Comparison of ENCODE assay signal across 26 mouse cellular contexts in genomic region chr11:83746681-83747080, GRCm38 (mm10). TPM values are rescaled to one million over a fixed set of nuclear protein-coding genes. Genes with fewer than 3 reads are reported as not detected.
DNase-seq lines count a peak whose midpoint lies in the region; ATAC-seq lines count a peak whose summit lies in the region.
"Had no signal": no experiment of that assay in that cellular context is flagged by ENCODE, and none has a peak within 500 bp of the region (broad histone marks: within the 10 kb centered on the region; RNA-seq: fewer than 3 reads in every experiment).

TSS of gene Wfdc21 (plus strand) at chr11:83746940.

- intact Hi-C loops in heart, postnatal 14 days (cut with DNase I): no loop called here

- DNase-seq in heart, adult 11 months: peak; percentile 71
- DNase-seq in heart, postnatal 14 days: no peak
- DNase-seq in midbrain, embryonic 11.5 days (ENCODE audit: low spot score, missing footprints): peak; percentile 72
- no peak for DNase-seq in adrenal gland, postnatal 36 days
- no peak for DNase-seq in Muller cell, postnatal 12 days (ENCODE audit: inconsistent ontology term)
- DNase-seq: adrenal gland, postnatal 25 days; cerebellum, adult 2 months; cerebellum, postnatal 36 days; gastrocnemius, postnatal 14 days; kidney, adult 11 months; layer of hippocampus, postnatal 36 days had no signal

- no peaks in the 10 kb centered on the region for H3K9me3 ChIP-seq in midbrain, embryonic 11.5 days (ENCODE audit: control insufficient read depth, low read length)
- no peaks in the 10 kb centered on the region for H3K9me3 ChIP-seq in midbrain, embryonic 16.5 days (replicated peaks; ENCODE audit: control insufficient read depth, low read length, poor library complexity, severe bottlenecking)
- H3K9me3 ChIP-seq: embryonic facial prominence, embryonic 10.5 days; forebrain, embryonic 13.5 days; G1E; midbrain, embryonic 12.5 days; neural tube, embryonic 13.5 days had no signal

- H3K4me1 ChIP-seq in midbrain, embryonic 11.5 days (ENCODE audit: control insufficient read depth, insufficient read depth, low read length): no peaks in the 10 kb centered on the region
- H3K4me1 ChIP-seq in midbrain, embryonic 16.5 days (ENCODE audit: control insufficient read depth, insufficient read depth, low read length): no peaks in the 10 kb centered on the region
- H3K4me1 ChIP-seq: embryonic facial prominence, embryonic 10.5 days; forebrain, embryonic 13.5 days; midbrain, embryonic 12.5 days; neural tube, embryonic 13.5 days had no signal

- no peak within 1 kb of the TSS for H3K27ac ChIP-seq in midbrain, embryonic 11.5 days (ENCODE audit: low read depth, low read length)
- no peak within 1 kb of the TSS for H3K27ac ChIP-seq in midbrain, embryonic 16.5 days (ENCODE audit: low read length)
- H3K27ac ChIP-seq: embryonic facial prominence, embryonic 10.5 days; forebrain, embryonic 13.5 days; layer of hippocampus, adult 2 months; midbrain, embryonic 12.5 days; neural tube, embryonic 13.5 days had no signal

- no peak within 1 kb of the TSS for H3K4me3 ChIP-seq in midbrain, embryonic 11.5 days (ENCODE audit: low read depth, low read length)
- no peak within 1 kb of the TSS for H3K4me3 ChIP-seq in midbrain, embryonic 16.5 days (ENCODE audit: low read depth, low read length)
- H3K4me3 ChIP-seq: embryonic facial prominence, embryonic 10.5 days; forebrain, embryonic 13.5 days; layer of hippocampus, adult 2 months; midbrain, embryonic 12.5 days; neural tube, embryonic 13.5 days had no signal

- WGBS in midbrain, embryonic 11.5 days: 76% methylated on average over 5 of the region's 5 CpGs
- 83% methylated on average over 5 of the region's 5 CpGs for WGBS in midbrain, embryonic 16.5 days

- no peak for ATAC-seq in midbrain, embryonic 11.5 days (ENCODE audit: low FRiP score)
- no peak for ATAC-seq in midbrain, embryonic 16.5 days
- no peak for ATAC-seq in common myeloid progenitor, adult 5-6 weeks (replicated peaks; ENCODE audit: low read depth, poor library complexity, severe bottlenecking)
- peak; percentile 60 for ATAC-seq in megakaryocyte, adult 5-6 weeks (ENCODE audit: poor library complexity, severe bottlenecking)
- ATAC-seq: CD4-positive, CD25-positive, alpha-beta regulatory T cell, adult 4 months; forebrain, embryonic 13.5 days had no signal

- H3K27me3 ChIP-seq in midbrain, embryonic 11.5 days (ENCODE audit: control insufficient read depth, insufficient read depth, low read length): no peaks in the 10 kb centered on the region
- peaks cover 14% of the 10 kb centered on the region for H3K27me3 ChIP-seq in midbrain, embryonic 16.5 days (ENCODE audit: control insufficient read depth, insufficient read depth, low read depth, low read length)

- H3K4me2 ChIP-seq in midbrain, embryonic 11.5 days: no peak within 1 kb of the TSS
- no peak within 1 kb of the TSS for H3K4me2 ChIP-seq in midbrain, embryonic 16.5 days (ENCODE audit: low read length)
- H3K4me2 ChIP-seq: forebrain, embryonic 13.5 days; midbrain, embryonic 12.5 days; neural tube, embryonic 13.5 days had no signal

- no peaks in the 10 kb centered on the region for H3K36me3 ChIP-seq in midbrain, embryonic 11.5 days (ENCODE audit: control insufficient read depth, insufficient read depth, low read length)
- H3K36me3 ChIP-seq in midbrain, embryonic 16.5 days (ENCODE audit: control insufficient read depth, insufficient read depth, low read length): no peaks in the 10 kb centered on the region
- H3K36me3 ChIP-seq: embryonic facial prominence, embryonic 10.5 days; G1E; midbrain, embryonic 12.5 days; neural tube, embryonic 13.5 days had no signal

- no peak within 1 kb of the TSS for H3K9ac ChIP-seq in midbrain, embryonic 11.5 days (ENCODE audit: low read length)
- H3K9ac ChIP-seq in midbrain, embryonic 16.5 days (ENCODE audit: low read depth, low read length): no peak within 1 kb of the TSS
- H3K9ac ChIP-seq: forebrain, embryonic 13.5 days; midbrain, embryonic 12.5 days; neural tube, embryonic 13.5 days had no signal

RNA-seq across cellular contexts. Expression of gene Wfdc21, which starts in this region (rescaled TPM):
- total RNA-seq in heart, postnatal 14 days (2021): under 1 TPM; 0.76 to 0.80 TPM
- not detected in 2 replicates for polyA plus RNA-seq in midbrain, embryonic 11.5 days (2014; fragmentation: Nextera tagmentation; extraction: Ambion mirVana)
- not detected in 2 replicates for polyA plus RNA-seq in midbrain, embryonic 16.5 days (2015; fragmentation: Nextera tagmentation; extraction: Ambion mirVana)
- 16.8 and 17.2 TPM in 2 replicates for total RNA-seq in common myeloid progenitor, adult 5-6 weeks (2017)
- 528 and 641 TPM in 2 replicates for total RNA-seq in megakaryocyte, adult 5-6 weeks (2015)
- total RNA-seq in megakaryocyte, adult 5-6 weeks (2017): 492 and 635 TPM in 2 replicates
- total RNA-seq in adrenal gland, postnatal 36 days (2021): 1 to 10 TPM in 1 of 2 experiments, not detected in 1; 1.1 TPM
- total RNA-seq: adrenal gland, postnatal 25 days; G1E; gastrocnemius, postnatal 14 days; layer of hippocampus, adult 2 months; layer of hippocampus, postnatal 36 days; left cerebral cortex, postnatal 14 days had no signal
- polyA plus RNA-seq: CD4-positive, CD25-positive, alpha-beta regulatory T cell, adult 4 months; embryonic facial prominence, embryonic 10.5 days; forebrain, embryonic 13.5 days; frontal cortex, adult 2 months; G1E; hindbrain, embryonic 11.5 days; limb, embryonic 14.5 days; midbrain, embryonic 12.5 days; neural tube, embryonic 13.5 days; stomach, embryonic 14.5 days had no signal

Comparison
In these comparisons a context has a peak if more than half of its experiments do, and no peak if none do; other contexts are left out.
1. RNA of gene Wfdc21 (total RNA-seq): 492 to 641 TPM in megakaryocyte, adult 5-6 weeks; 16.8 to 17.2 TPM in common myeloid progenitor, adult 5-6 weeks, 1.1 TPM in adrenal gland, postnatal 36 days and 0.76 to 0.80 TPM in heart, postnatal 14 days; every median in the first group is over 10 times any median in the second.
2. Peak in DNase-seq in midbrain, embryonic 11.5 days; RNA of the gene not detected or under 1 TPM.